Mouse (Mus musculus) adrenal gland (tissue): ENCODE data around the gene Gm21409.
"Not testable (repeated sequence)": the region's sequence is repeated elsewhere in the genome, so short reads cannot be mapped to it uniquely, and the experiment has no call there.

Experiments
- intact Hi-C: fragments of 180-260 bp; cut with DNase I; formaldehyde crosslinking; loops from one replicate; pipeline ENCODE4 v1.15.1; 2025
- long read RNA-seq, 2 experiments: library from polyadenylated mRNA; unstranded; transcript quantifications; one replicate each; pipeline ENCODE4 v2.0.0; 2020; ENCODE audit warnings: borderline replicate concordance in 1 of 2; ENCODE audit not compliant: insufficient replicate concordance in 1 of 2

Gene Gm21409
- long read RNA-seq, experiment 1: 0 reads
- long read RNA-seq, experiment 2: 0 reads

DNA sequence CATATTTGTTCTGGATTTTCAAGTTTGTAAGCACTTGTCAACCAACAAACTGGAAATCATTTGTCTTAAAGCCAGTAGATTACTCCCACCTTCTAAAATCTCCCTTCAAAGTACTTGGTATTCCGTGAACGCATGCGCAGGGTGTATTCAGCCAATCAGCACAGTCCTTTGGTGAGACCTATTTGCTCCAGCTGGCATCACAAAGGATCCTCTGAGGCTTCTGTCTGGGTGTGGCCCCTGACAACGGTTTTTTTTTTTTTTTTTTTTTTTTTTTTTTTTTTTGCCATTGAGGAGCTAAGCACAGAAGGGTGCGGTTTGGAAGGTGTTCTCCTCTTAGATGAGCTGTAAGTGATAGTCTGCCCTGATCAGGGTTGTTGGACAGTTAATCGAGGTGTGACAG lies at the start of gene Gm21409:
Gm21409 (plus strand) TSS at position 301 of the 400 bp plus-strand sequence.
- intact Hi-C loops: not testable (repeated sequence)
